Mouse (Mus musculus) embryonic facial prominence, embryonic 14.5 days (tissue): ENCODE data around the gene Gm9903. TPM values are rescaled to one million over a fixed set of nuclear protein-coding genes. Genes with fewer than 3 reads are reported as not detected.

Experiments used
- ATAC-seq: fragments of 200-750 bp; cut with Nextera tagmentation; 2 replicates; pipeline ENCODE4 v1.8.0; 2017; ENCODE audit warnings: low read depth, moderate number of reproducible peaks, moderate TSS enrichment
- DNase-seq: peaks from one replicate; pipeline ENCODE4 v3.0.0-alpha.2; 2015; ENCODE audit warnings: low spot score
- H3K27ac ChIP-seq: fragments of 300-500 bp; sonication (generic); replicated peaks from 2 replicates; pipeline ENCODE4 v1.5.1; 2014; ENCODE audit warnings: low read depth, mild to moderate bottlenecking, low read length, moderate library complexity
- H3K27me3 ChIP-seq: fragments of 300-500 bp; sonication (generic); replicated peaks from 2 replicates; pipeline ENCODE4 v1.6.1; 2014; ENCODE audit warnings: low read length; ENCODE audit not compliant: control insufficient read depth, insufficient read depth
- H3K36me3 ChIP-seq: fragments of 300-500 bp; sonication (generic); 2 replicates; pipeline ENCODE4 v1.6.1; 2014; ENCODE audit warnings: low read length, mixed read lengths; ENCODE audit not compliant: control insufficient read depth, insufficient read depth
- H3K4me1 ChIP-seq: fragments of 300-500 bp; sonication (generic); 2 replicates; pipeline ENCODE4 v1.6.1; 2014; ENCODE audit warnings: antibody characterized with exemption, low read length; ENCODE audit not compliant: control insufficient read depth, insufficient read depth
- H3K4me2 ChIP-seq: fragments of 300-500 bp; sonication (generic); 2 replicates; pipeline ENCODE4 v1.6.1; 2014; ENCODE audit warnings: low read depth, mild to moderate bottlenecking, low read length, moderate library complexity, mixed read lengths
- H3K4me3 ChIP-seq: fragments of 300-500 bp; sonication (generic); 2 replicates; pipeline ENCODE4 v1.5.1; 2014; ENCODE audit warnings: low read depth, mild to moderate bottlenecking, low read length
- H3K9ac ChIP-seq: fragments of 300-500 bp; sonication (generic); 2 replicates; pipeline ENCODE4 v1.6.1; 2014; ENCODE audit warnings: low read depth, mild to moderate bottlenecking, low read length, moderate library complexity, mixed read lengths
- H3K9me3 ChIP-seq: fragments of 300-500 bp; sonication (generic); 2 replicates; pipeline ENCODE4 v1.6.1; 2016; ENCODE audit warnings: low read length; ENCODE audit not compliant: control insufficient read depth
- WGBS: fragments of 180-500 bp; shearing (Covaris S2); extraction: QIAGEN DNeasy Blood & Tissue Kit; methylation state at CpG from one replicate; pipeline ENCODE4 v1.1.7; 2014; 5-methylcytosine and 5-hydroxymethylcytosine counted together
- polyA plus RNA-seq: library from polyadenylated mRNA; unstranded; fragments of >200 nt; fragmentation: Nextera tagmentation; extraction: Ambion mirVana; gene quantifications from 2 replicates; pipeline ENCODE4 v1.2.1, GENCODE M21; 2014

The Gm9903 gene
- 0.54 and 0.60 TPM in 2 replicates for polyA plus RNA-seq

GRCm38 (mm10) chr5:33629301-33629987 is at the start of gene Gm9903, which contains the start of gene Fam53a:
Gene Gm9903 (plus strand): TSS chr5:33629925.
Gene Fam53a (minus strand): TSS chr5:33629635.
- Histone ChIP-seq H3K27ac (peak within 1 kb of the TSS; percentile 93), H3K27me3 (no peaks in the 10 kb centered on the region), H3K4me2 (peak within 1 kb of the TSS; percentile 84), H3K9ac (peak within 1 kb of the TSS; percentile 88), H3K4me3 (peak within 1 kb of the TSS; percentile 83), H3K4me1 (peaks cover 16% of the 10 kb centered on the region), H3K36me3 (no peaks in the 10 kb centered on the region), H3K9me3 (no peaks in the 10 kb centered on the region)
- peak; percentile 98 for DNase-seq
- under 1% methylated on average over 53 of the region's 99 CpGs for WGBS
- ATAC-seq, result peak; percentile 96

DNA sequence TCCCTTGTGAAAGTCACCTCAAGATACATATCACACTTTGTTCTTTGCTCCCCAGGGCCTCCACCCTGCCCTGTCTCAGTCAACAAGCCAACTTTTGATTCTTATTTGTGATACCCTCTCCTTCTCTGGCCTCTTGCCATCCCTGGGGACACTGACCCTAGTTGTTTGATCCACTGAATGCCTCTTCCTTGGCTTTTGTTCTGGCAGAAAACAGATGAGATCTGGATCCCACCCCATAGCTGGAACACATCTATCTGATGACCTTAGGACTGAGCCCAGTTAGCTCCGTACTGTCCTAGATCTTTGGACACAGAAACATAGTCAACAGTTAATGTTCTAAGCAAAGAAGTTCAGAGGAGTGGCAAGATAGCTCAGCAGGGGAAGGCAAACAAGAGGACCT is 49.4 kb upstream of the Gm9903 start:
- no peak overlapping the region for H3K9ac ChIP-seq
- H3K9me3 ChIP-seq, result no peaks in the 10 kb centered on the region
- DNase-seq, result no peak
- WGBS, result 84% methylated on average over 1 of the region's 1 CpGs
- H3K4me1 ChIP-seq, result no peaks in the 10 kb centered on the region
- H3K27me3 ChIP-seq, result no peaks in the 10 kb centered on the region
- H3K27ac ChIP-seq, result no peak overlapping the region
- no peaks in the 10 kb centered on the region for H3K36me3 ChIP-seq
- H3K4me2 ChIP-seq, result no peak overlapping the region
- no peak overlapping the region for H3K4me3 ChIP-seq
- ATAC-seq, result no peak

DNA sequence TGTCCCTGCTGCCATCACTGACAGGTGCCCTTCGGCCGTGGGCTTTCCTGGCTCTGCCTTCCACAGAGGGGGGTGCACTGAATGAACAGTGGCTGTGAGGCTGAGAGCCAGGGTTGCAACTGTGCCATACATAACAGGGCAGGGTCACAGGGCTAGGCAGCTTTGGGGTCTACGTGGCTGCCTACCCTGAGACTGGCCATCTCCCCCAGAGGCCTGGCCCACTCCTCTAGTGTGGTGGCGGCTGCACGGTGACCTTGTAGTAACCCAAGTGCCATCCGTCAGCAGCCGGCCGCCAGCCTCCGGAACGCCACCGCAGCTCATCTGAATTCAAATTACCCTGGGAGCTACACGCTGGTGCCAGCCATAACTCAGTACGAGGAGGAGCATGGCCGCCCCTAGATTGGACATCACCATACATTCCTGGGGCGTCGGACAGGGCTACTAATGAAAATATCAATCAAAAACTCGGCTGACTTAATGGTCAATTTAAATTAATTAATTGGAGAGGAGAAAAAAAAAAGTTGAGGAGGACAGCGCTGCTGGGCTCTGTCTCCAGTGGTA is 42.1 kb upstream of the Gm9903 start:
- Histone ChIP-seq H3K36me3 (no peaks in the 10 kb centered on the region), H3K27ac (no peak overlapping the region), H3K9ac (no peak overlapping the region), H3K27me3 (no peaks in the 10 kb centered on the region), H3K4me2 (no peak overlapping the region), H3K4me3 (no peak overlapping the region), H3K4me1 (no peaks in the 10 kb centered on the region), H3K9me3 (no peaks in the 10 kb centered on the region)
- no peak for DNase-seq
- 80% methylated on average over 16 of the region's 18 CpGs for WGBS
- ATAC-seq, result no peak

GRCm38 (mm10) chr5:33588066-33588465 is 41.7 kb upstream of the Gm9903 start:
- WGBS, result 81% methylated on average over 3 of the region's 3 CpGs
- no peaks in the 10 kb centered on the region for H3K27me3 ChIP-seq
- H3K9me3 ChIP-seq, result no peaks in the 10 kb centered on the region
- H3K4me3 ChIP-seq, result no peak overlapping the region
- H3K4me2 ChIP-seq, result no peak overlapping the region
- DNase-seq (no peak), ATAC-seq (no peak)
- H3K4me1 ChIP-seq, result no peaks in the 10 kb centered on the region
- no peak overlapping the region for H3K27ac ChIP-seq
- H3K36me3 ChIP-seq, result no peaks in the 10 kb centered on the region
- H3K9ac ChIP-seq, result no peak overlapping the region

DNA sequence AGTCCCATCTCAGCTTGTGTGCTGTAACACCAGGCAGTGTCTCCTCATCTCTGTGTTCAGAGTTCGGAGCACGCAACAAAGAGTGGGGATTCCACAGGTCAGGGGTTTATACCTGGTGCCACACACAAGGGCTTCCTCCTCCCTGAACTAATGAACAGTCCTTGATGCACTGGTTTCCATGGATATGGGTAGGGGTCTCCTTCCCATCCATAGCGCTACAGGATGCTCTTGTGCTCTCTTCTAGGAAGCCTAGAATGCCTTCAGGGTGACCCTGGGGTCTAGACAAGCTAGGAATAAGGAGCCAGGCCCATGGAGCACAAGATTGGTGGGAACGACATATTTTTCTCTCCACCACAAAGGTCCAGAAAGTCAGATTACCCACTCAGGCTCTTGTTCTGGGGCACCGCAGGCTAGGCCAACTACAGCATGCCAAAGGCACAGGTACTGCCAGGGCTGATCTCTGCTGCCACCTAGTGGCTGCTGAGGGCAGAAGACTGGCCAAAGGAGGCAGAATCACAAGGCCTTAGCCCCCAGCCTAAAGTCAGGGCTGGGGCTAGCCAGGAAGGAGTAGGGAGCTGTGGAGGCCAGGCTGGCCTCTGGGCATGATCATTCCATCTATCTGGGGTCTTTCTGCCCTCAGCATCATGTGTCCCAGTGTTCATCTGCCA is 40.4 kb upstream of the Gm9903 start:
- no peak overlapping the region for H3K27ac ChIP-seq
- H3K36me3 ChIP-seq, result no peaks in the 10 kb centered on the region
- no peaks in the 10 kb centered on the region for H3K9me3 ChIP-seq
- no peaks in the 10 kb centered on the region for H3K27me3 ChIP-seq
- peak; percentile 79 for ATAC-seq
- peak; percentile 76 for DNase-seq
- no peak overlapping the region for H3K9ac ChIP-seq
- H3K4me2 ChIP-seq, result no peak overlapping the region
- WGBS, result 68% methylated on average over 5 of the region's 5 CpGs
- no peak overlapping the region for H3K4me3 ChIP-seq
- H3K4me1 ChIP-seq, result no peaks in the 10 kb centered on the region

- ATAC-seq (no peak), DNase-seq (no peak)
- no peaks in the 10 kb centered on the region for H3K4me1 ChIP-seq
- H3K4me3 ChIP-seq, result no peak overlapping the region
- H3K4me2 ChIP-seq, result no peak overlapping the region
- H3K9me3 ChIP-seq, result no peaks in the 10 kb centered on the region
- WGBS, result 53% methylated on average over 2 of the region's 2 CpGs
- no peak overlapping the region for H3K27ac ChIP-seq
- no peaks in the 10 kb centered on the region for H3K36me3 ChIP-seq
- no peak overlapping the region for H3K9ac ChIP-seq
- H3K27me3 ChIP-seq, result no peaks in the 10 kb centered on the region
Measured at GRCm38 (mm10) chr5:33593620-33594019, 36.1 kb upstream of the Gm9903 start.

DNA sequence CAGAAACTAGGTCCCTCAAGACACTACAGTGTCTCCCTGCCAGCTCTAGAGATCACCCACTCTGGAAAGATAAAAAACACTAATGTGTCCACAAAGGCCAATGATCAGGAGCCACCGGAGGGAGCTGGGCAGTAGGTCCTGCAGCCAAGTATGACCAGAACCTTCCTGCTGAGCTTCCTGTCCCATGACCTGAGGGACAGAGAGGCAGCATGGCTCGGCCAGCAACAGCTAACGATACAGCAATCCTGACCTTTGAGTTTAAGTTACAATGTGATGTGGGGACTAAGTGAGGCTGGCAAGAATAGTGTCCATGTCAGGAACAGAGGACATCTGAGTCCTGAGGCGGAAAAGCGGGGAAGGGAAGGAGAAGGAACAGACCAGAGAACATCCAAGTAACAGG is 24.4 kb upstream of the Gm9903 start:
- no peak overlapping the region for H3K4me3 ChIP-seq
- peaks cover 71% of the 10 kb centered on the region for H3K36me3 ChIP-seq
- DNase-seq (no peak), ATAC-seq (no peak)
- WGBS, result 88% methylated on average over 5 of the region's 5 CpGs
- no peaks in the 10 kb centered on the region for H3K4me1 ChIP-seq
- H3K9ac ChIP-seq, result no peak overlapping the region
- no peak overlapping the region for H3K4me2 ChIP-seq
- no peaks in the 10 kb centered on the region for H3K9me3 ChIP-seq
- H3K27me3 ChIP-seq, result no peaks in the 10 kb centered on the region
- no peak overlapping the region for H3K27ac ChIP-seq

- ATAC-seq, result no peak
- no peaks in the 10 kb centered on the region for H3K4me1 ChIP-seq
- no peak overlapping the region for H3K4me2 ChIP-seq
- no peak overlapping the region for H3K4me3 ChIP-seq
- H3K9ac ChIP-seq, result no peak overlapping the region
- 81% methylated on average over 7 of the region's 7 CpGs for WGBS
- H3K27ac ChIP-seq, result no peak overlapping the region
- DNase-seq, result no peak
- no peaks in the 10 kb centered on the region for H3K27me3 ChIP-seq
- no peaks in the 10 kb centered on the region for H3K9me3 ChIP-seq
- peaks cover 74% of the 10 kb centered on the region for H3K36me3 ChIP-seq
Measured at GRCm38 (mm10) chr5:33606631-33607030, 23.1 kb upstream of the Gm9903 start.
